Mouse (Mus musculus) olfactory bulb, adult 2 months (tissue): ENCODE data around the gene Clrn1.

Source experiments
- CTCF ChIP-seq: fragments of 200-500 bp; IDR thresholded peaks from 2 replicates; pipeline ENCODE4 v1.5.1; 2012; ENCODE audit warnings: low read depth, mild to moderate bottlenecking, low read length, moderate library complexity; ENCODE audit not compliant: insufficient read depth
- POLR2A ChIP-seq: fragments of 200-500 bp; IDR thresholded peaks from 2 replicates; pipeline ENCODE4 v1.6.1; 2012; ENCODE audit warnings: mild to moderate bottlenecking, low read depth, low read length, moderate library complexity; ENCODE audit not compliant: insufficient read depth

- TF ChIP-seq POLR2A, result no peak
- no peak for TF ChIP-seq CTCF
These were observed 75.8 kb downstream of the Clrn1 start for GRCm38 (mm10) chr3:58809111-58809915.
